Mouse (Mus musculus) thymus, adult 2 months (tissue): ENCODE measurements around the gene Adtrp.

Source experiments
- CTCF ChIP-seq: fragments of 200-500 bp; IDR thresholded peaks from 2 replicates; pipeline ENCODE4 v1.5.1; 2012; ENCODE audit warnings: mild to moderate bottlenecking, control low read depth, low read length, moderate library complexity, borderline replicate concordance; ENCODE audit not compliant: control insufficient read depth, poor library complexity, insufficient read depth; ENCODE audit errors: extremely low read depth
- POLR2A ChIP-seq: fragments of 200-500 bp; IDR thresholded peaks from 2 replicates; pipeline ENCODE4 v1.6.1; 2012; ENCODE audit warnings: mild to moderate bottlenecking, low read length, control low read depth, moderate library complexity; ENCODE audit not compliant: control insufficient read depth, poor library complexity, insufficient read depth; ENCODE audit errors: extremely low read depth

DNA sequence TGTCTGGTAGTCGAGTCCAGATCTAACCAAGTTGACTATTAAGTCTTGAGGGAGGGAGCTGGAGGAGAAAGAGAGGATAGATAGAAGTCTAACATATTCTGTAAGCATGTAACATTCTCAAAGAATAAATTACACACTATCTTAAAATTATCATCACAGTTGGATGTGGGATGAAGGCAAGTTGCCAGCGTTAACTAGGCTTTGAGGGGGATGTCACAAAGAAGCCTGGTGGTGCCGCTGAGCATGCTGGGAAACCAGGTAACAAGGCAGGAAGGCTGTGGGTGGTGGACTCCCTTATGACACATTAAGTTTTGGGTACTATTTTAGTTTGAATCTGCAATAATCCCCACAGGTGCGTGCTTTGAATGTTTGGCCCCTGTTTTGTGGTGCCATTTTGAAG lies 129.4 kb downstream of the Adtrp start:
- no peak for TF ChIP-seq CTCF
- no peak for TF ChIP-seq POLR2A
